Mouse (Mus musculus): ENCODE measurements around the gene Spink4.
"Not testable (repeated sequence)": the region's sequence is repeated elsewhere in the genome, so short reads cannot be mapped to it uniquely, and the experiment has no call there.

Gene Spink4

GRCm38 (mm10) chr4:40906298-40906697 is 13.6 kb upstream of the Spink4 start:
- peak; percentile 19 for DNase-seq (ENCODE audit: inconsistent ontology term)

GRCm38 (mm10) chr4:40908261-40908969 is 11.4 kb upstream of the Spink4 start:
- DNase-seq (ENCODE audit: inconsistent ontology term): peak; percentile 22

- DNase-seq (ENCODE audit: inconsistent ontology term): no peak
Measured at GRCm38 (mm10) chr4:40914287-40914867, 5.5 kb upstream of the Spink4 start.

GRCm38 (mm10) chr4:40915947-40916346 is 3.9 kb upstream of the Spink4 start:
- no peak for DNase-seq (ENCODE audit: inconsistent ontology term)

GRCm38 (mm10) chr4:40916592-40917155 is 3.2 kb upstream of the Spink4 start:
- DNase-seq (ENCODE audit: inconsistent ontology term): no peak

GRCm38 (mm10) chr4:40920576-40920975 is 724 bp downstream of the Spink4 start:
- no peak for DNase-seq (ENCODE audit: inconsistent ontology term)

- no peak for DNase-seq (ENCODE audit: inconsistent ontology term)
Measured at GRCm38 (mm10) chr4:40921288-40921687, 1.4 kb downstream of the Spink4 start.

- no peak for DNase-seq (ENCODE audit: inconsistent ontology term)
Measured at GRCm38 (mm10) chr4:40923087-40923651, 3.3 kb downstream of the Spink4 start.

GRCm38 (mm10) chr4:40925568-40925967 is 5.7 kb downstream of the Spink4 start:
- no peak for DNase-seq (ENCODE audit: inconsistent ontology term)

GRCm38 (mm10) chr4:40929046-40929445 is 9.2 kb downstream of the Spink4 start:
- DNase-seq (ENCODE audit: inconsistent ontology term): no peak

GRCm38 (mm10) chr4:40933694-40934093 is 13.8 kb downstream of the Spink4 start:
- no peak for DNase-seq (ENCODE audit: inconsistent ontology term)

GRCm38 (mm10) chr4:40934369-40934768 is 14.5 kb downstream of the Spink4 start:
- DNase-seq (ENCODE audit: inconsistent ontology term): not testable (repeated sequence)

- peak; percentile 69 for DNase-seq (ENCODE audit: inconsistent ontology term)
Measured at GRCm38 (mm10) chr4:40936175-40936839, 16.5 kb downstream of the Spink4 start.

GRCm38 (mm10) chr4:40938793-40939192 is 18.9 kb downstream of the Spink4 start:
- DNase-seq (ENCODE audit: inconsistent ontology term): no peak

- DNase-seq (ENCODE audit: inconsistent ontology term): no peak
Measured at GRCm38 (mm10) chr4:40943651-40944050, 23.8 kb downstream of the Spink4 start.

- peak; percentile 4 for DNase-seq (ENCODE audit: inconsistent ontology term)
Measured at GRCm38 (mm10) chr4:40946516-40947121, 26.8 kb downstream of the Spink4 start.

GRCm38 (mm10) chr4:40947565-40948159 is 27.8 kb downstream of the Spink4 start:
- no peak for DNase-seq (ENCODE audit: inconsistent ontology term)

- DNase-seq (ENCODE audit: inconsistent ontology term): peak; percentile 99
Measured at GRCm38 (mm10) chr4:40948160-40948708, 28.4 kb downstream of the Spink4 start, which contains the start of the genes Bag1 and Chmp5. TSS of gene Bag1 (minus strand) at chr4:40948294. TSS of gene Chmp5 (plus strand) at chr4:40948407.

- no peak for DNase-seq (ENCODE audit: inconsistent ontology term)
Measured at GRCm38 (mm10) chr4:40953521-40953920, 33.7 kb downstream of the Spink4 start.

GRCm38 (mm10) chr4:40955942-40956341 is 36.1 kb downstream of the Spink4 start:
- no peak for DNase-seq (ENCODE audit: inconsistent ontology term)

- no peak for DNase-seq (ENCODE audit: inconsistent ontology term)
Measured at GRCm38 (mm10) chr4:40963536-40963935, 43.7 kb downstream of the Spink4 start.
